Mouse (Mus musculus): Measurements from ENCODE around the gene Dnm3. TPM values are rescaled to one million over a fixed set of nuclear protein-coding genes. Genes with fewer than 3 reads are reported as not detected.

Gene Dnm3
- polyA plus RNA-seq, 1 experiment, result 1.6 TPM

GRCm38 (mm10) chr1:162209487-162210149 lies 268.2 kb downstream of the Dnm3 start:
- H3K79me3 ChIP-seq (ENCODE audit: low read depth), result no peaks in the 10 kb centered on the region
- H3K4me3 ChIP-seq (ENCODE audit: insufficient read depth, poor library complexity, severe bottlenecking), result no peak overlapping the region
- H3K79me2 ChIP-seq (ENCODE audit: control insufficient read depth, insufficient read depth), result no peaks in the 10 kb centered on the region
- no peak for TF ChIP-seq MYOD1 (IDR thresholded peaks at IDR 0.05; ENCODE audit: control insufficient read depth, insufficient read length, low read depth)
- TF ChIP-seq USF1 (IDR thresholded peaks at IDR 0.05; ENCODE audit: low read depth), result no peak
- no peak for TF ChIP-seq CTCF (IDR thresholded peaks at IDR 0.05; ENCODE audit: control insufficient read depth, insufficient read depth, insufficient read length)
- no peak for TF ChIP-seq FOSL1 (IDR thresholded peaks at IDR 0.05; ENCODE audit: insufficient read depth, low read length, poor library complexity, severe bottlenecking)
- no peak for TF ChIP-seq MAX (IDR thresholded peaks at IDR 0.05)
- TF ChIP-seq MYOG (IDR thresholded peaks at IDR 0.05; ENCODE audit: control insufficient read depth, extremely low read depth, insufficient read length), result no peak
- no peak for TF ChIP-seq CEBPB (IDR thresholded peaks at IDR 0.05; ENCODE audit: low read depth)
- no peak overlapping the region for H3ac ChIP-seq (ENCODE audit: control insufficient read depth, insufficient read length, low read depth)
- no peaks in the 10 kb centered on the region for H3K36me3 ChIP-seq (ENCODE audit: control insufficient read depth, insufficient read depth)
- no peaks in the 10 kb centered on the region for H3K27me3 ChIP-seq (ENCODE audit: control insufficient read depth, insufficient read depth, insufficient read length)

GRCm38 (mm10) chr1:162209010-162209409 lies 268.8 kb downstream of the Dnm3 start:
- Histone ChIP-seq H3K79me2 (ENCODE audit: control insufficient read depth, insufficient read depth) (no peaks in the 10 kb centered on the region), H3K36me3 (ENCODE audit: control insufficient read depth, insufficient read depth) (no peaks in the 10 kb centered on the region), H3K27me3 (ENCODE audit: control insufficient read depth, insufficient read depth, insufficient read length) (no peaks in the 10 kb centered on the region), H3ac (ENCODE audit: control insufficient read depth, insufficient read length, low read depth) (no peak overlapping the region), H3K4me3 (ENCODE audit: insufficient read depth, poor library complexity, severe bottlenecking) (no peak overlapping the region), H3K79me3 (ENCODE audit: low read depth) (no peaks in the 10 kb centered on the region)
- no peak for TF ChIP-seq CTCF (IDR thresholded peaks at IDR 0.05; ENCODE audit: control insufficient read depth, insufficient read depth, insufficient read length)
- no peak for TF ChIP-seq CEBPB (IDR thresholded peaks at IDR 0.05; ENCODE audit: low read depth)
- TF ChIP-seq MYOG (IDR thresholded peaks at IDR 0.05; ENCODE audit: control insufficient read depth, extremely low read depth, insufficient read length), result no peak
- no peak for TF ChIP-seq USF1 (IDR thresholded peaks at IDR 0.05; ENCODE audit: low read depth)
- no peak for TF ChIP-seq MAX (IDR thresholded peaks at IDR 0.05)
- no peak for TF ChIP-seq MYOD1 (IDR thresholded peaks at IDR 0.05; ENCODE audit: control insufficient read depth, insufficient read length, low read depth)
- no peak for TF ChIP-seq FOSL1 (IDR thresholded peaks at IDR 0.05; ENCODE audit: insufficient read depth, low read length, poor library complexity, severe bottlenecking)

- Histone ChIP-seq H3K36me3 (ENCODE audit: control insufficient read depth, insufficient read depth) (no peaks in the 10 kb centered on the region), H3ac (ENCODE audit: control insufficient read depth, insufficient read length, low read depth) (no peak overlapping the region), H3K27me3 (ENCODE audit: control insufficient read depth, insufficient read depth, insufficient read length) (no peaks in the 10 kb centered on the region), H3K4me3 (ENCODE audit: insufficient read depth, poor library complexity, severe bottlenecking) (no peak overlapping the region), H3K79me3 (ENCODE audit: low read depth) (no peaks in the 10 kb centered on the region), H3K79me2 (ENCODE audit: control insufficient read depth, insufficient read depth) (no peaks in the 10 kb centered on the region)
- TF ChIP-seq USF1 (IDR thresholded peaks at IDR 0.05; ENCODE audit: low read depth) (no peak), FOSL1 (IDR thresholded peaks at IDR 0.05; ENCODE audit: insufficient read depth, low read length, poor library complexity, severe bottlenecking) (no peak), CEBPB (IDR thresholded peaks at IDR 0.05; ENCODE audit: low read depth) (no peak), MYOG (IDR thresholded peaks at IDR 0.05; ENCODE audit: control insufficient read depth, extremely low read depth, insufficient read length) (no peak)
Observed at GRCm38 (mm10) chr1:162207708-162208043, 270.2 kb downstream of the Dnm3 start.

GRCm38 (mm10) chr1:162206998-162207707 lies 270.7 kb downstream of the Dnm3 start:
- H3ac ChIP-seq (ENCODE audit: control insufficient read depth, insufficient read length, low read depth), result no peak overlapping the region
- H3K4me3 ChIP-seq (ENCODE audit: insufficient read depth, poor library complexity, severe bottlenecking), result no peak overlapping the region
- H3K36me3 ChIP-seq (ENCODE audit: control insufficient read depth, insufficient read depth), result no peaks in the 10 kb centered on the region

GRCm38 (mm10) chr1:162202465-162203348 lies 275.1 kb downstream of the Dnm3 start:
- Histone ChIP-seq H3ac (ENCODE audit: control insufficient read depth, insufficient read length, low read depth) (no peak overlapping the region), H3K79me3 (ENCODE audit: low read depth) (no peaks in the 10 kb centered on the region), H3K79me2 (ENCODE audit: control insufficient read depth, insufficient read depth) (no peaks in the 10 kb centered on the region), H3K36me3 (ENCODE audit: control insufficient read depth, insufficient read depth) (no peaks in the 10 kb centered on the region), H3K4me3 (ENCODE audit: insufficient read depth, poor library complexity, severe bottlenecking) (no peak overlapping the region), H3K27me3 (ENCODE audit: control insufficient read depth, insufficient read depth, insufficient read length) (no peaks in the 10 kb centered on the region)
- TF ChIP-seq MYOG (IDR thresholded peaks at IDR 0.05; ENCODE audit: control insufficient read depth, extremely low read depth, insufficient read length) (no peak), CTCF (IDR thresholded peaks at IDR 0.05; ENCODE audit: control insufficient read depth, insufficient read depth, insufficient read length) (no peak), CEBPB (IDR thresholded peaks at IDR 0.05; ENCODE audit: low read depth) (no peak), MAX (IDR thresholded peaks at IDR 0.05) (no peak), FOSL1 (IDR thresholded peaks at IDR 0.05; ENCODE audit: insufficient read depth, low read length, poor library complexity, severe bottlenecking) (no peak), USF1 (IDR thresholded peaks at IDR 0.05; ENCODE audit: low read depth) (no peak), MYOD1 (IDR thresholded peaks at IDR 0.05; ENCODE audit: control insufficient read depth, insufficient read length, low read depth) (no peak)

More at GRCm38 (mm10) chr1:162206998-162207707, 270.7 kb downstream of the Dnm3 start:
- Histone ChIP-seq H3K27me3 (ENCODE audit: control insufficient read depth, insufficient read depth, insufficient read length) (no peaks in the 10 kb centered on the region), H3K79me2 (ENCODE audit: control insufficient read depth, insufficient read depth) (no peaks in the 10 kb centered on the region), H3K79me3 (ENCODE audit: low read depth) (no peaks in the 10 kb centered on the region)
- TF ChIP-seq MYOG (IDR thresholded peaks at IDR 0.05; ENCODE audit: control insufficient read depth, extremely low read depth, insufficient read length) (no peak), MYOD1 (IDR thresholded peaks at IDR 0.05; ENCODE audit: control insufficient read depth, insufficient read length, low read depth) (no peak), MAX (IDR thresholded peaks at IDR 0.05) (peak; percentile 41), CTCF (IDR thresholded peaks at IDR 0.05; ENCODE audit: control insufficient read depth, insufficient read depth, insufficient read length) (no peak), FOSL1 (IDR thresholded peaks at IDR 0.05; ENCODE audit: insufficient read depth, low read length, poor library complexity, severe bottlenecking) (peak; percentile 36), USF1 (IDR thresholded peaks at IDR 0.05; ENCODE audit: low read depth) (no peak), CEBPB (IDR thresholded peaks at IDR 0.05; ENCODE audit: low read depth) (no peak)

Data from C2C12 (cell line).